Mouse (Mus musculus) layer of hippocampus, postnatal 10 days (tissue): Measurements from ENCODE around the gene Gpsm1. TPM values are rescaled to one million over a fixed set of nuclear protein-coding genes. Genes with fewer than 3 reads are reported as not detected.
"Not testable (repeated sequence)": the region's sequence is repeated elsewhere in the genome, so short reads cannot be mapped to it uniquely, and the experiment has no call there.

Experiments used
- DNase-seq, 2 experiments: peaks; one replicate each; pipeline ENCODE4 v3.0.0; 2021; ENCODE audit warnings: low spot score in 2 of 2
- total RNA-seq, 2 experiments: library from RNA; stranded (reverse); gene quantifications; 2 replicates each; pipeline ENCODE4 v1.2.3; 2021

Gpsm1 gene
- total RNA-seq, 2 experiments from 2014 or later, result 83.7 to 84.2 TPM

DNA sequence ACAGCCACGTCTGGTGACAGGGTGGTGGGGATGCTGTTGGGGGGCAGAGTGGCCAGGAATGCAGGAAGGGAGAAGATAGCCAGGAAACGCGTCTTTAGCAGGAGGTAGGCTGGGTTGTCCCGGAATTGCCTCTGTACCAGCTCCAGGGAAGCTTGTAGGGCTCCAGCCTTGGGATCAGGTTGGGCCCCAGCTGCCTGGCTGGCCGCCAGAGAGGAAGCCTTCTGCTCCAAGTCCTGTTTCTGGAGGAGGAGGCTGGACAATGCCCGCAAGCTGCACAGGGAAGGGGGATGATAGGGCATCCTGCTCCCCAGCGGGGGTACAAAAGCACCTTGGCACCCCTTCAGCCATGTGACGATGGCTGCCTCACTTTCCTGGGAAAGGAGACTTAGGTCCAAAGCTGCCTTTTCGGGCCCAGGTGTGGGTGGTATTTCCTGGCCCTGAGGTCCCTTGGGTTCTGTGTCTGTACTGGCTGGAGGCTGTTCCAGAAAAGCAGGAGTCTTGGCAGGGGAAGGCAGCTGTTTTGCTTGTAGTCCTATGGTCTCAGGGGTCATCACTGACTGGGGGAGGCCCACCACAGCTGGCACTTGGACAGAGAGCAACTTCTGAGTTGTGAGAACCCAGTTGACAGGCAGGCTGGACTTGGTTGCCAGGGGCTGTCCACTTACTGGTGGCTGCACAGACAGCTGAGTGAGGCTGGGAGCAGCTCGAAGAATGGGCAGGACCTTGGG lies 49.6 kb downstream of the Gpsm1 start:
- DNase-seq, result peak in 1 of 2 experiments; percentile 60

DNA sequence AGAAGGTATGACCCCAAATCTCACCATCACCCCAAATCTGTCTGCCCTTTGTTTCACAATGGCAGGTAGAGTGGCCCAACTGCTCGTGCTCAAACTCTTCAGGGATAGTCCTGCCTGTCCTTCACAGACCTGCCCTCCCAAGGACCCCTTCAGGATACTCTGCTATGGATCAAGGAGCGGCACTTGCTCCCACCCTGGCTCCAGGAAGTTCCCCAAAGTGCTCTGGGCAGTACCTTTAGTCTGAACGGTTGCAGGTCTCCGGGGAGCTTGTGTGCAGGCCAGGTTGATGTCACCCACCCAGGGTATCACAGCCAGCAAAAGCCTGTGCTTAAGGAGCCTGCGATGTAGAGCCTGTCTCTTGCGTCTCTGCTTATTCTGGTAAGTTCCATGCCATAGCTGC lies 52.6 kb downstream of the Gpsm1 start:
- DNase-seq, result no peak

DNA sequence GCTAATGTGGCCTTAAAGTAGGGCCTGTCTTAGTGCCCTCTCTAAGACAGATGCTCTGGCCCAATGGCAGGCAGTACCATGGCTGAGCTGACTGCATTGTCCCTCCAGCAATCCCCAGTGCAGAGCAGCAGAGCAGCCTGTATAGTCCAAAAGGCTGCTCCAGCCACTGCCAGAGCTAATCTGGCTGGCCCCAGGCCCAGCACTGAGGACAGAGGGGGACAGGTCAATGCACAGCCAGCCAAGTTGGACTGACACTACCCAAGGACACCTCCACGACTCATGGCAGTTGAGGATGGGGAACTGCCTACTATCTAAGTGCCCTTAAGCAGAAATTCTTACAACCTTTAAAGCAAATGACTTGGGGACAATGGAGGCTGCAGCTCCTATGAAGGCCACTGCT lies 53.3 kb downstream of the Gpsm1 start:
- DNase-seq, result no peak

DNA sequence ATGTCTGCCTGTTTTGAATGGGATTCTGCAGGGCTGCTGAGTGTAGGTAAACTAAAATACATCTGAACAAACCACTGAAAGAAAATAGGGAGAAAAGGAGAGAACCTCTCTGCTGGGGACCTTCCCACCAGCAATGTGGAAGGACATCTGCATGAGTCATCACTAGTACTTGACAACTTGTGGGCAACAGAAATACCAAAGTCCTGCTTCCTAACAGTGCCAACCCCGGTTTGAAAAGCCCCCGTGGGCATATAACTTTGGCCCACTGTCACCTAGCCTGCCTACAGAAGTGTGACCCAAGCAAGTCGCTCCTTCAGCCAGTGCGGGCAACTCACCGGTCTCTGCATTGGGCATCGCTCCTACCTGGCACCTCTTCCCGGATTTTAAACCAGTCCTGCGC lies 57.1 kb downstream of the Gpsm1 start:
- DNase-seq, result no peak

DNA sequence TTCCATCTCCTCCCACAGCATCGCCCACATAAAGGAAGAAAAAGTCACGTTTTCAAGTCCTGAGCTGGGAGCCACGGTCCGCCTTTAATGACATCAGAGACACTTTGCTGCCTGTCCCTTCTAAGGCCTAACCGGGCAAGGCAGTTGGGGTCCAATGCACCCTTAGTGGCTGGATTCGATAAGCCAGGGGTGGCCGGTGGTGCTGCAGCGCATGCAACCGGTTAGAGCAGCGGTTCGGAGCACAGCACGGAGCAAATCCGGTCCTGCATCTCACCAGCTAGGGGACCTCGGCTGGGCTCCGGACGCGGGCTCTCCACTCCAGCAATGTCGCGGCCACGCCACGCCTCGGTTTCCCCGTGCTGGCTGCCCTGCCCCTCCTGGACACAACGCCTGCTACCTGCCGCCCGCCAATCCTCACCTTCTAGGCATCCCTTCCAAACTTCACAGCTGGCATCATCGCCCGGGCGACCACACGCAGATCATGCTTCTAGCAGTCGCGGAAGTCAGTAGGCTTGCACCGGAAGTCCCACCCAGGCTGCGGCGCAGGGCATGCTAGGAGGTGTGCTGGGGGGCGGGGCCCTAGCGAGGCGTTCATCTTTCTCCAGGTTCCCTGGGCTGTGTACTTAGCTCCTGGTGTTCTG lies 64.9 kb downstream of the Gpsm1 start, which contains the start of gene Snapc4:
Gene Snapc4 (minus strand): TSS at position 523 of the 641 bp plus-strand sequence.
- DNase-seq, result peak; percentile 72 to 80

DNA sequence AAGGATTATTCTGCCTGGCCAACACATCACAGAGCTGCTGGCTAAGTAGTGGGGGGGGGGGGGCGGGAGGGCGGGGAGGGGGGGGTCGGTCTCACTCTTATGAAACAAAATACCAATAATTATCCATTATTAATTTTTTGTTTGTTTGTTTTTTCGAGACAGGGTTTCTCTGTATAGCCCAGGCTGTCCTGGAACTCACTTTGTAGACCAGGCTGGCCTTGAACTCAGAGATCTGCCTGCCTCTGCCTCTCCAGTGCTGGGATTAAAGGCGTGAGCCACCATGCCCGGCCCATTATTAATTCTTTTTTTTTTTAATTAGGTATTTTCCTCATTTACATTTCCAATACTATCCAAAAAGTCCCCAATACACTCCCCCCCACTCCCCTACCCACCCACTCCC lies 65.6 kb downstream of the Gpsm1 start:
- not testable (repeated sequence) for DNase-seq

DNA sequence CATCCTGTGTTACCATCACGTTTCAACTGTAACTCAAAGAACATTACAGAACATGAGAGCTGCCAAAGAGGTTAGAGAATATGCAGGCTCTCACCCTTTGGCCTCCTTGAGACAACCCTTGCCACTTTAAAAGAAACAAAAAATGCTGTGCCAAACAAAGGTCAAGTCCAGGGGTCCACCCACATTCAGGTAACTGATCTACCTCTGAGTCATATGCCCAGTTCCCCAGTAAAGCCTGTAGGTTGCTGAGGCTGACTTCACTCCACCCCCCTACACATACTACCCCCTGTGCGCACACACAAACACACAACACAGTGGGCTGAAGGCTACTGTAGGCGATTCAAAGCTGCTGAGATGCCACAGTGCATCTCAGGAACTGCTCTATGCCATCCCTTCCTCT lies 72.4 kb downstream of the Gpsm1 start:
- DNase-seq, result no peak

DNA sequence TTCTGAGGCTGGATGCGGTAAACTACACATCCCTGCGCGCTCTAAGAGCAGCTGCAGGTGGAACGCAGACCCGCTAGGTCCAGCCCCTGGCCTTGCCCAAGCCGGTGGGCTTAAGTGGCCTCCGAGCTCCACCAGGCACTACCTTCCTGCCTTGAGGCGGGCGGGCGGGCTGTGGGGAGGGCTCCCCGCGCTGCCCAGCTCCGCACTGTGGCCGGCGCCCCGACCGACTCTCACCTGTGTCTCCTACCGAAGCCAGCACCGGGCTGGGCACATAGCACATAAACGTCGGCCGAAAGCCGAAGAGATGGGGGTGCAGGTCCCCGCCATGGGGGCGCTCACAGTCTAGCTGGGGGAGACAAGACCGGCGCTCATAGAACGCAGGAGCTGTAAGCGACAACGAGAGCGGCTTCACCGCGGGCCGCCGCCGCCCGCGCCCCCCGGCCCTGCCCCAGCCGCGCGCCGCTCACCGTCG lies 73.4 kb downstream of the Gpsm1 start:
- DNase-seq, result no peak

DNA sequence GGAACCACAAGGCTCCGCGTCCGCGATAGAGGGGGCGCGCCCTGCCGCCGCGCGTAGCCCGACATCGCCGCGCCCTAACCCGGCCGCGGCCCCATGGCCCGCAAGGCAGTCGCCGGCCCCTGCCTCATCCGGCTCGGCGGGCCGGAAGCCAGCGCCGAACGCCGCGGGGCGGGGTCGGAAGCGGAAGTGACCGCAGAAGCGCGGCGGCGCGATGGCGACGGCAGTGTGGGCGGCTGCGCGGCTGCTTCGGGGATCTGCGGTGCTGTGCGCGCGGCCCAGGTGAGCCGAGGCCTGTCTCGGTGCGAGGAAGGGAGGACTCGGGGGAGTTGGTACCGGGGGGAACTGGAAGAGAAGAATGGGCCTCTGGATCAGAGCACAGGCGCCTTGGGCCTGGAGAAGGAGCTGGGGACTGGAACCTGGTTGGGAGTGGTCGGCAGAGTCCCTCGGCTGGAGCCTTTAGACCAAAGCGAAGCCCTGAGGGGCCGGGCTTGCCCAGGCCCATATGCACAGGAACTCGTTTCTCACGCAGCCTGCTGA lies 73.9 kb downstream of the Gpsm1 start, which contains the start of the genes Entr1 and Pmpca:
Gene Entr1 (minus strand): TSS at position 163 of the 537 bp plus-strand sequence.
Gene Pmpca (plus strand): TSS at position 186 of the 537 bp plus-strand sequence.
- DNase-seq, result peak; percentile 82 to 88

DNA sequence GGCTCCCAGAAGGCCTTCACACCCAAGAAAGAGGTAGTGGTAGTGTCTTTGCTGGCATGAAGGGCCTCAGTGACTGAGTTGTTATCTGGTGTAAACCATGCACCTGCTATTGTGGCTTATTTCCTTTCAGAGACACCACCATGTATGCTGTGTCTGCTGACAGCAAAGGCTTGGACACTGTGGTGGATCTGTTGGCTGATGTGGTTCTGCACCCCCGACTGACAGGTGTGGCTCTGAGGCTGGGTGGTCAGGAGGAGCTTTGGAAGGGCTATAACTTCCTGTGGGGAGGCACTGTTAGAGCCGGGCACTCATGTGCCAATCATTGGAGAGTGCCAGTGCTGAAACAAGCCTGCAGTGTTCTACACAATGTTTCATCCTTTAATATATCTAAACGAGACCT lies 75.6 kb downstream of the Gpsm1 start:
- no peak for DNase-seq

DNA sequence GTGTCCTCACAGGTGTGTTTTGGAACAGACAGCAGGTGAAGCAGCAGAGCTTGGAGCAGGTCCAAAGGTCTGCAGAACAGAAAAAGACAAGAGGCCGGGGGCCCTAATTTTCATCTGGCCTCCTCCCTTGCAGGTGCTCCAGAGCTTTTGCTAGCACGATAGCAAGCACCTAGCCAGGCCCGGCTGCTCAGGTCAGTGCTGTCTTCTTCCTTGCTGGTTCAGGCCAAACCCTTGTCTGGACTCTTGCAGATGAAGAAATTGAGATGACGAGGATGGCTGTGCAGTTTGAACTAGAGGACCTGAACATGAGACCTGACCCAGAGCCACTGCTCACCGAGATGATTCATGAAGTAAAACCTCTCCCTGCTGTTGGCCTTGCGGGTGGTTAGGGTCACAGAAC lies 76.3 kb downstream of the Gpsm1 start:
- no peak for DNase-seq

Other genes with a start within 250 kb of the Gpsm1 start
- 10 to 100 TPM; 42.8 to 46.3 TPM for gene Nacc2, start 192.3 kb upstream of the Gpsm1 start, total RNA-seq
- gene Lhx3, start 107.2 kb upstream of the Gpsm1 start, total RNA-seq, result not detected
- gene Qsox2, start 78.0 kb upstream of the Gpsm1 start, total RNA-seq, result 10 to 100 TPM; 18.6 to 19.1 TPM
- gene Ccdc187, start 21.0 kb upstream of the Gpsm1 start, total RNA-seq, result 1 to 10 TPM in 1 of 2 experiments, under 1 TPM in 1; 0.78 to 1.1 TPM
- gene Dnlz, start 36.6 kb downstream of the Gpsm1 start, total RNA-seq, result 10 to 100 TPM; 26.6 to 27.1 TPM
- 1 to 10 TPM; 2.0 to 2.6 TPM for gene Card9, start 45.4 kb downstream of the Gpsm1 start, total RNA-seq
- 10 to 100 TPM; 80.5 to 89.7 TPM for gene Snapc4, start 65.1 kb downstream of the Gpsm1 start, total RNA-seq
- gene Entr1, start 73.8 kb downstream of the Gpsm1 start, total RNA-seq, result 100 to 1,000 TPM; 176 TPM
- 100 to 1,000 TPM; 111 to 112 TPM for gene Pmpca, start 73.8 kb downstream of the Gpsm1 start, total RNA-seq
- gene Inpp5e, start 93.7 kb downstream of the Gpsm1 start, total RNA-seq, result 10 to 100 TPM; 17.2 to 21.0 TPM
- gene Sec16a, start 129.7 kb downstream of the Gpsm1 start, total RNA-seq, result 10 to 100 TPM; 43.9 to 46.1 TPM
- 10 to 100 TPM; 43.9 to 46.7 TPM for gene Notch1, start 201.1 kb downstream of the Gpsm1 start, total RNA-seq